Mouse (Mus musculus) right cerebral cortex, postnatal 4 days (tissue): Measurements from ENCODE around the gene Rhox2b.
"Not testable (repeated sequence)": the region's sequence is repeated elsewhere in the genome, so short reads cannot be mapped to it uniquely, and the experiment has no call there.

ENCODE experiments used
- DNase-seq: peaks from one replicate; pipeline ENCODE4 v3.0.0-alpha.2; 2022

Gene Rhox2b

GRCm38 (mm10) chrX:37411767-37412166 lies at the start of gene Rhox2b:
Gene Rhox2b, plus strand, starts transcription at chrX:37412067.
- not testable (repeated sequence) for DNase-seq

- not testable (repeated sequence) for DNase-seq
These were observed 32.1 kb upstream of the Rhox2b start, which contains the start of gene Rhox3a2 for GRCm38 (mm10) chrX:37379728-37380127. Gene Rhox3a2, plus strand, starts transcription at chrX:37380028.

GRCm38 (mm10) chrX:37390548-37390947 lies 21.3 kb upstream of the Rhox2b start, which contains the start of gene Rhox4a2:
Gene Rhox4a2, plus strand, starts transcription at chrX:37390848.
- DNase-seq: not testable (repeated sequence)

GRCm38 (mm10) chrX:37432194-37432593 lies 20.3 kb downstream of the Rhox2b start, which contains the start of gene Rhox4b:
Gene Rhox4b, plus strand, starts transcription at chrX:37432494.
- not testable (repeated sequence) for DNase-seq

- DNase-seq: not testable (repeated sequence)
These were observed 41.5 kb downstream of the Rhox2b start, which contains the start of gene Rhox2c for GRCm38 (mm10) chrX:37453380-37453779. Gene Rhox2c, plus strand, starts transcription at chrX:37453680.

GRCm38 (mm10) chrX:37458285-37458684 lies 46.4 kb downstream of the Rhox2b start, which contains the start of gene Rhox3c:
Gene Rhox3c, plus strand, starts transcription at chrX:37458585.
- not testable (repeated sequence) for DNase-seq
